Mouse (Mus musculus) cortical plate, adult 2 months (tissue): ENCODE measurements around the gene Klhl25.
"Not testable (repeated sequence)": the region's sequence is repeated elsewhere in the genome, so short reads cannot be mapped to it uniquely, and the experiment has no call there.

ENCODE experiments used
- CTCF ChIP-seq: fragments of 200-500 bp; IDR thresholded peaks from 2 replicates; pipeline ENCODE4 v1.5.1; 2011; ENCODE audit warnings: mild to moderate bottlenecking, control low read depth, low read length; ENCODE audit not compliant: insufficient read depth; ENCODE audit errors: extremely low read depth
- POLR2A ChIP-seq: fragments of 200-500 bp; IDR thresholded peaks from 2 replicates; pipeline ENCODE4 v1.6.1; 2011; ENCODE audit warnings: mild to moderate bottlenecking, low read length, control low read depth; ENCODE audit not compliant: insufficient read depth; ENCODE audit errors: extremely low read depth

DNA sequence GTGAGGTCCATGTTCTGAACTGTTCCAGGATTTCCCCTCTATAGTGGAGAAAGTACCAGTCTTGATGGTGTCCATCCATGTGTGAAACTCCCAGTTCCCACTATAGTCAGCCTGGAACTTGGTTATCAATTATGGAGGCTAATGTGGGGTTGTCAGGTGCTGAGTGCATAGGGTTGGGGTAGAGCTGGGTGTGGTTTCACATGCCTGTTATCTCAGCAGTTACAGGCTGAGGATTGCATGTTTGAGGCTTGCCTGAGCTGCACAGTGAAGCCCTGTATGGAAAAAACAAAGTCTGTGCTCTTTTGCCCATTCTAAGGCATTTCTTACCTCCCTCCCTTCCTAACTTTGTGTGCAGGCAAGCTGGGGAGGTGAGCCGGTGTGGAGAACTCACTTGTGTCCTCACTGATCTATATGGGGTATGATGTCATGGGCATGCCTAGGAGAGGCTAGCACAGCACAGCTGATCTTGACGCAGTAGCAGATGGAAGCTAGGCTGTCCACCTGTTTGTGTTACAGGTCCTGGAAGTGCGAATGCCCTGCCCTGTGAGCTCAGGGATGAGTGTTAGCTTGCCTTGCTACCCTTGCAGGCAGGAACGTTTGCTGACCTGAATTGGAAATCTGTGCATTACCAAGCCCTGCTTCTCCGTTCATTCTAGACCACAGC is 15.3 kb downstream of the Klhl25 start:
- TF ChIP-seq CTCF, POLR2A: not testable (repeated sequence)
